Mouse (Mus musculus): ENCODE measurements around the gene Smoc2. TPM values are rescaled to one million over a fixed set of nuclear protein-coding genes. Genes with fewer than 3 reads are reported as not detected.

Smoc2 gene
- 19.1 and 23.3 TPM in 2 replicates for polyA plus RNA-seq (2016; fragmentation: Nextera tagmentation; extraction: Ambion mirVana)

DNA sequence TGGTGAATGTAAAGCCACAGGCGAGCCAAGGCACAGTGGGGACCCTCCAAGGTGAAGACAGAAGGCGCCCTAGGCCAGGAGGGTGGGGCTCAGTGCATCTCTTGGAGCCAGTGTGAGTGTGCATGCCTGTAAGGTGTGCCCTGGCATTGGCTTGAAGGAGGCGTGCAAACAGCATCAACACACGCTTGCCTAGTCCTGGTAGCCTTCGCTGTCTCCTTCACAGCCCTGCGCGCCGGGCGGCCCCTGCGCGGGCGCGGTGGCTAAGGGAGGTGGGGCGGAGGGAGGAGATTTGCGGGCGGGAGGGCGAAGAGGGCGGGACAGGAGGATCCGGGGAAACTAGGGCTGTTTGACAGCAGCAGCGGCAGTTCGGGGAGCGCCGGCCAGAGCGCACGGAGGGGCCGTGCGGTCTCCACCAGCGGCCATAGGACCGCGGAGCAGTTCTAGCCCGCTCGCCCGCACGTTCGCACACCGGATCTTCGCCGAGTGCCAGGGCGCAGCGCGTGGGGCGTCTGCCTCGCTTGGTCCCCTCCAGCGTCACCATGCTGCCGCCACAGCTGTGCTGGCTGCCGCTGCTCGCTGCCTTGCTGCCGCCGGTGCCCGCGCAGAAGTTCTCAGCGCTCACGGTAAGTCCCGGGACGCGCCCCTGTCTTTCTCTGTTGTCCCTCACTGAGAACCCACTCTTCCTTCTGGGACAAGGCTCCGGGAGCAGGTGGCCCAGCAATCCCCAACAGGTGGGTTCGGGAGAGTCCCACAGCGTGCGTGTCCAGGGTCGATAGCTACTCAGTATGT, at the start of gene Smoc2:
Gene Smoc2, plus strand, starts transcription at position 330 of the 789 bp plus-strand sequence.
- peaks cover 45% of the 10 kb centered on the region for H3K27me3 ChIP-seq (replicated peaks)
- peak within 1 kb of the TSS; percentile 89 for H3K4me2 ChIP-seq (replicated peaks)
- peak; percentile 50 for ATAC-seq (ENCODE audit: low FRiP score, low read depth)
- no peak within 1 kb of the TSS for H3K27ac ChIP-seq
- peak within 1 kb of the TSS; percentile 29; the same call in 1 of the 2 replicates for H3K9ac ChIP-seq
- no peaks in the 10 kb centered on the region for H3K36me3 ChIP-seq
- no peaks in the 10 kb centered on the region for H3K9me3 ChIP-seq
- WGBS, result under 1% methylated on average over 61 of the region's 61 CpGs
- peak within 1 kb of the TSS; percentile 42 for H3K4me3 ChIP-seq
- peaks cover 17% of the 10 kb centered on the region for H3K4me1 ChIP-seq

DNA sequence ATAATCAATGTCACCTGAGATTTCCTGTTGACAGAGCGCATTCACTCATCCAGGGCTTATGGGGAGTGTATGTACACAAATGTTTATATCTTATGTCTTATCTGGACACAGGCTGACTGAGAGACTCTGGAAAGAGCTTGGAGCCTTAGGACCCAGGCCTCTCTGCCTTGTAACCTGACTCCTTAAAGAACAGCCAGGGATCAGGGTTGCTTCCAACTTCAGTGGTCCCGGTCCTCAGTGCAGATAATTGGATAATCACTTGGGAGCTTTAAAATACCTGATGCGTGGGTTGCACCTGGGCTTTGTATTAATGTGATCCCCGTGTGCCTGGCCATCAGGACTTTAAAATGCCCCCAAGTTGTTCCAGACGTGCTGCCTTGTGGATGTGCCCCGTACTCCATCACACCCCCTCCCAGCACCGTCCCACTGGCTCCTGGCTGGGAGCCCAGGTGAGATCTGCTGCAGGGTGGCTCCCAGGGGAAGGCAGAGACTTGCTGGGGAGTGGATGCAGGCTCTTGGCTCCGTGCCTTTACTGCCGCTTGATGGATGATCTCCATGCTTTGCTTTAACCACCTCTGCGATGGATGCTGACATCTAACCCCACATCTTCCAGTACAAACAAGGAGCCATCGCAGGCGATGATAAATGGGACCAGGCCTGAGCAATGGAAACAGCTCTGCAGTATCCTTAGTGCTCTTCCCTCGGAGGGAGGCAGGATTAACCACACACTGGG, 48.4 kb upstream of the Smoc2 start:
- Histone ChIP-seq H3K27me3 (replicated peaks) (no peaks in the 10 kb centered on the region), H3K27ac (no peak overlapping the region), H3K4me2 (replicated peaks) (no peak overlapping the region), H3K4me3 (no peak overlapping the region), H3K9ac (no peak overlapping the region), H3K36me3 (no peaks in the 10 kb centered on the region), H3K4me1 (peaks cover 8% of the 10 kb centered on the region), H3K9me3 (no peaks in the 10 kb centered on the region)
- 24% methylated on average over 13 of the region's 13 CpGs for WGBS
- no peak for ATAC-seq (ENCODE audit: low FRiP score, low read depth)

DNA sequence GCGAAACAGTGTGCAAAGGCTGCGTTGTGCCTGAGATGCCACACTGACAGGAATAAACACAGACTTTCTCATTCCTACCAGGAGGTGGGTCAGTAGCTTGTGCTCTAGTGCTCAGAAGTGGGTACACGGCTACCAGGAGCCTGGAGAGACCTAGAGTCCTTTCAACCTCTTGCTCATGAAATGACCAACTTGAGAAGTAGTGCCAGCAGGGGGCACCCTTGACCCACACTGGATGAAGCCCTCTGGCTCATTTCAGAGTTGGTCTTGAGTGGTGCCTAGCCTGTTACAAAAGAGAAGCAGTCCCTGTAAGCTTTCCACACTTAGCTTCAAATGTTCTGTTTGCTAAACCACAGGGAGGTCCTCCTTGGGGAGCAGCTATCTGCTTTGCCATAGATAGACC, 46.7 kb upstream of the Smoc2 start:
- Histone ChIP-seq H3K4me1 (peaks cover 8% of the 10 kb centered on the region), H3K9me3 (no peaks in the 10 kb centered on the region), H3K27me3 (replicated peaks) (no peaks in the 10 kb centered on the region), H3K9ac (no peak overlapping the region), H3K4me2 (replicated peaks) (no peak overlapping the region), H3K36me3 (no peaks in the 10 kb centered on the region), H3K4me3 (no peak overlapping the region), H3K27ac (no peak overlapping the region)
- peak; percentile 43; the same call in 1 of the 2 replicates for ATAC-seq (ENCODE audit: low FRiP score, low read depth)
- WGBS, result 59% methylated on average over 3 of the region's 3 CpGs

DNA sequence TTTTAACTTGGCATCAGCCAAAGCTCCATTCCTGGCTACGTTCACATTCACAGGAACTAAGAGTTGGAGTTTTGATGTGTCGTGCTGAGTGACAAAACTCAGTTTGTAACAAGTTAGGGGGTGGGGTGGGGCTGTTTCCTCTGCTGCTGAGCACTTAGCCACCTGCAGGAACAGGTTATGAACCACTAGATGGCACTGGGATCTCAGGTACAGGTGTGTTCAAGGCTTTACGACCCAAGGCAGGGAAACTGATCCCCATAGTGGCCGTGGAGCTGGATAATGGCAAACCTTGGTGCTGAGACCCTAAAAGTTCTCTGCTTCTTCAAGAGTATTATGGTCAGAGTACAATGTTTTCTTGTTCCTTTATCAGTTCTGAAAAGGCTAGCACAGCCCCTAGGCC, 45.6 kb upstream of the Smoc2 start:
- Histone ChIP-seq H3K4me1 (peaks cover 8% of the 10 kb centered on the region), H3K27ac (no peak overlapping the region), H3K4me2 (replicated peaks) (no peak overlapping the region), H3K9ac (no peak overlapping the region), H3K27me3 (replicated peaks) (no peaks in the 10 kb centered on the region), H3K4me3 (no peak overlapping the region), H3K9me3 (no peaks in the 10 kb centered on the region), H3K36me3 (no peaks in the 10 kb centered on the region)
- WGBS, result 56% methylated on average over 4 of the region's 4 CpGs
- ATAC-seq (ENCODE audit: low FRiP score, low read depth), result no peak

DNA sequence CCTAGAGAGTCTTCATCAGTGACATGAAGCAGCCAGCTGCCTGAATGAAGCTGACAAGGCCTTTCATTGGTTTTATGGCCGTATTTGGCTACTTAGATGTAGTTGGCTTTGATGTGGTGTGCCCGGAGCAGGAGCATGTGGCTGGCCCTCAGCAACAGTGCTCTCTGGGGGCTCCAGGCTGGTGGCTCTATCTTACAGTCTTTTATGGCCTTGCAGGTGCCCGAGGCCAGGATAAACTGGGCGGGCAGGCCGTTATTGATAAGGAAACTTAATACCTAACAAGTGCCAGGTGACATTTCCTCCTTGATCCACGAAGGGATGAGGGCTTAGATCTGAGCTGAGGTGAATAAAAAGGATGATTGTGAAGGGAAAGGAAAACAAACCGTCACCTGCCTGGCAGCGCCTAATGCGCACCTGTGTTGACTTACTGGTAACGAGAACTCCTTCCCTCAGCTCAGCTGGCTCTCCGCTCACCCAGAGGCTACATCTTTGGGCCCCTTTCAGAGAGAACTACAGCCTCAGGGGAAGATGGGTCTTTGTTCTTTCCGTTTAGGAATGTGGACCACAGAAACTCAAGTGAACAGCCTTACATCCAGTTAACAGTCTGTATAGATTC, 44.4 kb upstream of the Smoc2 start:
- Histone ChIP-seq H3K27me3 (replicated peaks) (no peaks in the 10 kb centered on the region), H3K27ac (no peak overlapping the region), H3K4me3 (no peak overlapping the region), H3K9me3 (no peaks in the 10 kb centered on the region), H3K4me2 (replicated peaks) (no peak overlapping the region), H3K4me1 (peaks cover 8% of the 10 kb centered on the region), H3K9ac (no peak overlapping the region), H3K36me3 (no peaks in the 10 kb centered on the region)
- WGBS, result 56% methylated on average over 12 of the region's 12 CpGs
- no peak for ATAC-seq (ENCODE audit: low FRiP score, low read depth)

DNA sequence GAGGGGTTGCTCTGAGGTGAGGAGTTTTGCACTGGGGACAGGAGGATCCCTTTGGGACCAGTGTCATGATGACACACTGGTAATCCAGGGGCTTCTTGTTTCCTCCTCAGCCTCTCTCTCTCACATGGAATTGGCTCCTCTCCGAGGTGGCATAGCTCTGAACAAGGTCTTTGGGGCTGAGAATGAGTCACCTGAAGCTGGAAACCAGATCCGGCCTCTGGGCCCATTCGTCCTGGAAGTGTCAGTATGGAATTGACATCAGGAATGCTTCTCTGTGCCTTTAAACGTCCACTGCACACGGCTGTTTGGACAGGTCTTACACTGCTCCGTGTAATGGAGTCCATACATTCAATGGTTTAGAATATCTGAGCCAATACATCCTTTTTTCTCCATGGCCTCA, 42.2 kb upstream of the Smoc2 start:
- Histone ChIP-seq H3K4me1 (no peaks in the 10 kb centered on the region), H3K9ac (no peak overlapping the region), H3K4me2 (replicated peaks) (no peak overlapping the region), H3K9me3 (no peaks in the 10 kb centered on the region), H3K36me3 (no peaks in the 10 kb centered on the region), H3K27ac (no peak overlapping the region), H3K27me3 (replicated peaks) (no peaks in the 10 kb centered on the region), H3K4me3 (no peak overlapping the region)
- no peak for ATAC-seq (ENCODE audit: low FRiP score, low read depth)
- 74% methylated on average over 6 of the region's 6 CpGs for WGBS

DNA sequence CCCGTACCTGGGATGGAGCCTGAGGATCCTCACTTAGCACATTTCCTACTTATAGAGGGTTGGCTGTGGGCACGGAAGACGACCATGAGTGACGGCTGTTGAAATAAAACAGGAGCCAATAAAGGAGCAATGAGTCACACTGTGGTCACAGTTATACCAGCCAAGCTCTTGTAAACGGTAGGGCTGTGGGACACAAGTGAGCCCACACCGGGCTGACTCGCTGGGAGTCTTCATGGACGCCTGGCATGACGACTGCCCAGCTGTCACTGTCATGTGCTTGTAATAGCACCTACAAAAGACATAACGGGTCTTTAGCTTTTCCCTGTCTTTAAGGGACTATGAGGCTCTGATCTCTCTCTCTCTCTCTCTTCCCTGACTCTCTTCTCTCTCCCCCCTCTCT, 39.3 kb upstream of the Smoc2 start:
- Histone ChIP-seq H3K9ac (no peak overlapping the region), H3K4me2 (replicated peaks) (no peak overlapping the region), H3K4me3 (no peak overlapping the region), H3K9me3 (no peaks in the 10 kb centered on the region), H3K27me3 (replicated peaks) (no peaks in the 10 kb centered on the region), H3K36me3 (no peaks in the 10 kb centered on the region), H3K27ac (no peak overlapping the region), H3K4me1 (no peaks in the 10 kb centered on the region)
- 80% methylated on average over 10 of the region's 10 CpGs for WGBS
- ATAC-seq (ENCODE audit: low FRiP score, low read depth), result no peak

DNA sequence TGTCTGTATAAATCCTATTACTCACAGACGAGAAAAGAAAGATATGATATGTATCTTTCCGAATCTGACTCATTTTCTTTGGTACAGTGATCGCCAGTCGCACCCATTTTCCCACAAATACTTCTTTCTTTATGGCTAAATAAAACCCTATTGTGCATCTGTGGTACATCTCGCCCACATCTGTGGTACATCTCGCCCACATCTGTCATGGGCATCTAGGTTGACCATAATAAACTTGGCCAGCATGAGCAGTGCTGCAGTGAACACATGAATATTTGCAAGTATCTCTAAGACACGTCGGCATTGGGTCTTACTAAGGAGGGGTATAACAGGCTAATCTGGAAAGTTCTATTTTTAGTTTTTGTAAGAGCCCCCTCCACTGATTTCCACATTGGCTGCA, 36.7 kb upstream of the Smoc2 start:
- ATAC-seq (ENCODE audit: low FRiP score, low read depth), result no peak
- WGBS, result 93% methylated on average over 8 of the region's 8 CpGs
- no peaks in the 10 kb centered on the region for H3K9me3 ChIP-seq
- H3K36me3 ChIP-seq, result no peaks in the 10 kb centered on the region
- H3K4me3 ChIP-seq, result no peak overlapping the region
- no peaks in the 10 kb centered on the region for H3K4me1 ChIP-seq
- H3K27ac ChIP-seq, result no peak overlapping the region
- no peak overlapping the region for H3K4me2 ChIP-seq (replicated peaks)
- no peaks in the 10 kb centered on the region for H3K27me3 ChIP-seq (replicated peaks)
- H3K9ac ChIP-seq, result no peak overlapping the region

DNA sequence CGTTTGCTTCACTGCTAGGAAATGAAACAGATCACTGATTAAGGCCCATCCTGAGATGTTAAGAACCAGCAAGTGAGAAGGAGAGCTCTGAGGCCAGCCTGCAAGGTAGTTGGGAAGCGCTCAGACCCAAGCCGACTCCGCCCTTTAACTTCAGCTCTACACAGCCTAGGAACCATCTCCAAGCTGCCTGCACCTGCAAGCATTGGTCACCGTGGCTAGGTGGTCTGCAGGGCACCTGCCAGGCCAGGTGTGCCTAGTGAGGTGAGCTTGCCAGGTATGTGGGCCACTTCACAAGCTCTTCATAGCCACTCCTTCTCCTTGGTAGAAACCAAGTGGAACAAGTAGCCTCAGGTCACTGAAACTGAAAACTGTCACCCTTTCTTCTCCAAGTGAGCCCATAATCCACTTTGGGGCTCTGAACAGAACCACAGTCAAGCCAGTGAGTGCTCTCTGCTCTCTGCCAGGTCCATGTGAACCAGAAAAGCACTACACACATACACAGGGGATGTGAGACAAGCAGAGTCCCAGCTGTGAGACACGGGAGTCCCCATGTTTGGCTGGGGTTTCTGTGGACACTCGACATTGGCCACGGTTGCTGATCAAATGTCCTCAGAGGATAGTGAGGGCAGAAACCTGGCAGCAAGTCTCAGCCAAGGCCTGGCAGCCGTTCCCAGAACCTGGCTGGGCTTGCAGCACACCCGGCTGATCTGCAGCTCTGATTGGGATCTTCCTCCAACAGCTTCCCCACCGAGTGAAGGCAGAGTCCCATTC, 34.9 kb upstream of the Smoc2 start:
- Histone ChIP-seq H3K27ac (no peak overlapping the region), H3K9me3 (no peaks in the 10 kb centered on the region), H3K4me1 (no peaks in the 10 kb centered on the region), H3K27me3 (replicated peaks) (no peaks in the 10 kb centered on the region), H3K9ac (no peak overlapping the region), H3K36me3 (no peaks in the 10 kb centered on the region), H3K4me2 (replicated peaks) (no peak overlapping the region), H3K4me3 (no peak overlapping the region)
- WGBS, result 75% methylated on average over 11 of the region's 11 CpGs
- ATAC-seq (ENCODE audit: low FRiP score, low read depth), result no peak

DNA sequence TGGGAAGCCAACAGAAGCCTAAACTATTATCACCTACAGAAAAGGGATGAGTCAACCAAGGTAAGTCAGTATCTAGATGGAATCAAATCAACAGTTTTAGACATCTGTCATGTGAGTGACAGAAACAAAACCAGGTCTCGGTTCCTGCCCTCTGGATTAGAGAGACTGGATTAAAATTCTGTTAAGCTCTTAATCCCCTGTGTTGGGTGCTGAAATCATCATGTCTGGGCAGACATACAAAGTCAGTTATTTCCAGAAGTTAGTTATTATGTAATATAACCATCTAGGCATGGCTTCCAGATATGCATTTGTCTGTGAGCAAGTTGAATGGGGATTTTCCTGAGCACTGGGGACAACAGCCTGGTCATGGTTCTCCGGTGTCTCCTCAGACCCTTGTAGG, 33.0 kb upstream of the Smoc2 start:
- Histone ChIP-seq H3K4me3 (no peak overlapping the region), H3K4me1 (no peaks in the 10 kb centered on the region), H3K9ac (no peak overlapping the region), H3K27me3 (replicated peaks) (no peaks in the 10 kb centered on the region), H3K9me3 (no peaks in the 10 kb centered on the region), H3K27ac (no peak overlapping the region), H3K4me2 (replicated peaks) (no peak overlapping the region), H3K36me3 (no peaks in the 10 kb centered on the region)
- ATAC-seq (ENCODE audit: low FRiP score, low read depth), result no peak
- 93% methylated on average over 2 of the region's 2 CpGs for WGBS

DNA sequence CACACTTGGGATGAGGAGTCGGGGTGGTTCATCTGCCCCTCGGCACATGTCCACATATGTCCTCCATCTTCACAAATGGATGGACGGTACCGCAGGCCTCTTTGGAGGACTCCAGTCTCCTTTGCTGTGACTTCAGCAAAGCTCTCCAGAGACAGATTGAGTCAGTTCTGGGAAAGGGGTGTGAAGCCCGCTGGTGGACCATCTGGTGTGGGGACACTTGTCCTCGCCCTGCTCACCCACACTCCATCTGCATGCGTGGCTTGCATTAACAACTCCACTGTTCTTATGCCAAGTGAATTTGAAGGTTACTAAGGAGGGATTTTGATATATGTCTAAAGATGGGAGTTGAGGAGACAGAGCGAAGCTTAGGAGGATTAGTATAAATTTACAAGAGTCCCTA, 31.4 kb upstream of the Smoc2 start:
- WGBS, result 84% methylated on average over 8 of the region's 8 CpGs
- no peaks in the 10 kb centered on the region for H3K9me3 ChIP-seq
- no peak for ATAC-seq (ENCODE audit: low FRiP score, low read depth)

DNA sequence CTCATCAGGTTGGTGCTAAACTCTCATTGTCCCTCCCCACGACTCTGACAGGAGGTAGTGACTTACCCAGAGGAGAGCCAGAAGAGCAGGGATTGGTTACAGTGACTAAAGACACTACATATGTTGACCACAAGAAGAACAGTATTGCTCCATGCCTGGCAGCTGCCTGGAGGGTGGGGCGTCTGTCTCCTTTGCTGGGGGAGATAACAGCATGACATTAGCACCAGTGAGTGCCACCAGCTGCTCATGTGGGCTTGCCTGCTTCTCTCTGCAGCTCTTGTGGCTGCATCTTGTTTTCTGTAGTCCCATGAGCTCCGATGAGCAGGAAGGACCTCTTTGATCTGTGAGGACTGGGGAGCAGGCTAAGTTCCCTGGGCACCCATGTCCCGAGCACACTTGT, 29.7 kb upstream of the Smoc2 start:
- Histone ChIP-seq H3K4me3 (no peak overlapping the region), H3K9me3 (no peaks in the 10 kb centered on the region), H3K36me3 (no peaks in the 10 kb centered on the region), H3K9ac (no peak overlapping the region), H3K27ac (no peak overlapping the region), H3K4me2 (replicated peaks) (no peak overlapping the region), H3K27me3 (replicated peaks) (no peaks in the 10 kb centered on the region), H3K4me1 (no peaks in the 10 kb centered on the region)
- WGBS, result 68% methylated on average over 4 of the region's 4 CpGs
- ATAC-seq (ENCODE audit: low FRiP score, low read depth), result no peak

More for the DNA sequence above, 31.4 kb upstream of the Smoc2 start:
- Histone ChIP-seq H3K4me2 (replicated peaks) (no peak overlapping the region), H3K27me3 (replicated peaks) (no peaks in the 10 kb centered on the region), H3K9ac (no peak overlapping the region), H3K4me1 (no peaks in the 10 kb centered on the region), H3K36me3 (no peaks in the 10 kb centered on the region), H3K27ac (no peak overlapping the region), H3K4me3 (no peak overlapping the region)
